Mouse (Mus musculus) stomach, postnatal 0 days (tissue): ENCODE measurements at regions not wholly inside any gene's neighbourhood (a gene's known extent, or its start where the extent isn't known, plus 50 kb on each side); places are given as distances from the start of the nearest gene placed in this dataset.
A peak's percentile ranks its signal among the peaks of the same experiment; 100 is the strongest.

Experiments used
- ATAC-seq: fragments of 200-750 bp; cut with Nextera tagmentation; 2 replicates; pipeline ENCODE4 v1.8.0; 2017; ENCODE audit not compliant: low FRiP score, low TSS enrichment
- DNase-seq: peaks from one replicate; pipeline ENCODE4 v3.0.0-alpha.2; 2016; ENCODE audit warnings: low spot score
- H3K27ac ChIP-seq: fragments of 300-500 bp; sonication (generic); replicated peaks from 2 replicates; pipeline ENCODE4 v1.5.1; 2014; ENCODE audit warnings: mild to moderate bottlenecking, control low read depth
- H3K27me3 ChIP-seq: fragments of 300-500 bp; sonication (generic); 2 replicates; pipeline ENCODE4 v1.6.1; 2014; ENCODE audit warnings: low read length; ENCODE audit not compliant: control insufficient read depth, insufficient read depth
- H3K36me3 ChIP-seq: fragments of 300-500 bp; sonication (generic); 2 replicates; pipeline ENCODE4 v1.6.1; 2014; ENCODE audit warnings: low read length, mixed read lengths; ENCODE audit not compliant: control insufficient read depth, insufficient read depth
- H3K4me1 ChIP-seq: fragments of 300-500 bp; sonication (generic); replicated peaks from 2 replicates; pipeline ENCODE4 v1.6.1; 2014; ENCODE audit warnings: antibody characterized with exemption; ENCODE audit not compliant: control insufficient read depth, insufficient read depth
- H3K4me2 ChIP-seq: fragments of 300-500 bp; sonication (generic); replicated peaks from 2 replicates; pipeline ENCODE4 v1.6.1; 2014; ENCODE audit warnings: low read depth, mild to moderate bottlenecking, control low read depth, moderate library complexity
- H3K4me3 ChIP-seq: fragments of 300-500 bp; sonication (generic); 2 replicates; pipeline ENCODE4 v1.5.1; 2014; ENCODE audit warnings: low read depth, low read length, control low read depth
- H3K9ac ChIP-seq: fragments of 300-500 bp; sonication (generic); 2 replicates; pipeline ENCODE4 v1.6.1; 2014; ENCODE audit warnings: mild to moderate bottlenecking, low read length, control low read depth, mixed read lengths
- H3K9me3 ChIP-seq: fragments of 300-500 bp; sonication (generic); 2 replicates; pipeline ENCODE4 v1.6.1; 2016; ENCODE audit warnings: low read length; ENCODE audit not compliant: control insufficient read depth
- CTCF ChIP-seq: IDR thresholded peaks from 2 replicates; pipeline ENCODE4 v1.5.1; 2016; ENCODE audit warnings: antibody characterized with exemption, low read depth, mild to moderate bottlenecking, moderate library complexity
- EP300 ChIP-seq: optimal IDR thresholded peaks from 2 replicates; pipeline ENCODE3; 2016; ENCODE audit warnings: antibody characterized with exemption
- WGBS: fragments of 180-500 bp; shearing (Covaris S2); extraction: QIAGEN DNeasy Blood & Tissue Kit; methylation state at CpG from one replicate; pipeline ENCODE4 v1.1.7; 2014; 5-methylcytosine and 5-hydroxymethylcytosine counted together

DNA sequence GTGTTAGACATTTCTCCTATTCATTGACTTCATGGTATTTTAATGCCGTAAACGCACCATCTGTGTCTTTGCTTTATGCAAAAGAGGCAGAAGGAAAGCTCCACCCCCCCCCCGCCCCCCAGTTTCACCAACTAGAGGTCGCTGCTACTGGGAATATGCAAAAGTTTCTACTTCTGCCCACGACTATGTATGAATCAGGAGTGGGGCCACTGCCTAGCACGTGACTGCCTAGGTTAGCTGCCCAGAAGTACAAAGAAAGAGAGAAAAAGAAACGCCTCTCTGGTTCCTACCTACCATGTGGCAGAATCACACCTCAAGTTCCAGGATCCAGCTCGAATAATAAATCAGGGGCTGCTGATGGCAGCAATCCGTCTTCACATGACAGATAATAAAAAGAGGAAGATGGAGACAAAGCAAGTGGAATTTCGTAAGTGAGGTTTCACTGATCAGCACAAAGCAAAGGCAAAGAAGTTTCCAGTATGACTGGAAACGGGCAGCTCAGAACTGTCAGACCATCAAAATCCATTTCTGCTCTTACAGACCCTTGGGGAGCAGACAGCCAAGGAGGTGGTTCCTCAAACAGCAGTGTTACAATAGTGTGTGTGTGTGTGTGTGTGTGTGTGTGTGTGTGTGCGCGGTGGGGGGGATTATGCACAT, 108.9 kb upstream of the Ppm1h start:
- no peaks in the 10 kb centered on the region for H3K27me3 ChIP-seq
- H3K9me3 ChIP-seq: no peaks in the 10 kb centered on the region
- DNase-seq (no peak), ATAC-seq (no peak)
- H3K4me2 ChIP-seq: no peak overlapping the region
- H3K9ac ChIP-seq: no peak overlapping the region
- TF ChIP-seq CTCF (no peak), EP300 (no peak)
- H3K27ac ChIP-seq: no peak overlapping the region
- no peaks in the 10 kb centered on the region for H3K36me3 ChIP-seq
- H3K4me3 ChIP-seq: no peak overlapping the region
- 61% methylated on average over 13 of the region's 13 CpGs for WGBS
- H3K4me1 ChIP-seq: no peaks in the 10 kb centered on the region

DNA sequence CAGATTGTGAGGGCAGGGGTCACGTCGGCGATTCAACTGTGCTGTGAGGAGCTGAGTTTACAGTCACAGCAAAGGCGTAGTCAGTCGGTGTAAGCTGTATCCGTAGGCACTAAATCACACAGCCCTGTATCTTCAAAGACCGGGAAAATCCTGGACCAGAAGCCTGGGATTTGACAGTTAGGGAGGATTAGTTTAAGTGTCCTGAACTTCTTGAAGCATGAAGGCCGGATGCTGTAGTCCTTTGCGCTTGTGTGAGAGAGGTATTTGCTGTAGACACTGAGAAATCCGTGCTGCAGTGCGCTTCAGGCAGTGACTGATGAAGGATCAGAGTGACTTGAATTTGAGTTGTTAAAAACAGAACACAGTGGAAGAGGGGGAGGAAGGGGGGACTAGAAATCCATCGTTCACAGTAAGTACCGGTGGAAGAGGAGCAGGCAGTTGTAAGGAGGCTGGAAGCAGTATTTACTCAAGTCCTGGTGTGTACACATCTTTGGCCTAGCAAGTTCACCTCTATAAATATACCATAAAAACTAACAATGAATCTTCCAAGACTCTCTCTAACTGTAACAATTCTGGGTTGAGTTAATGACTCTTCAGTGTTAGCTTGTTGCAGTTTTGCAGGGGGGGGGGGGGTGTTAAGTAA, 107.5 kb upstream of the Ppm1h start:
- WGBS: 19% methylated on average over 13 of the region's 13 CpGs
- ATAC-seq (no peak; the same call in 1 of the 2 replicates), DNase-seq (no peak)
- Histone ChIP-seq H3K4me1 (no peaks in the 10 kb centered on the region), H3K4me3 (no peak overlapping the region), H3K4me2 (no peak overlapping the region), H3K9me3 (no peaks in the 10 kb centered on the region), H3K27me3 (no peaks in the 10 kb centered on the region), H3K27ac (no peak overlapping the region), H3K36me3 (no peaks in the 10 kb centered on the region), H3K9ac (no peak overlapping the region)
- TF ChIP-seq EP300: no peak
- TF ChIP-seq CTCF: no peak

DNA sequence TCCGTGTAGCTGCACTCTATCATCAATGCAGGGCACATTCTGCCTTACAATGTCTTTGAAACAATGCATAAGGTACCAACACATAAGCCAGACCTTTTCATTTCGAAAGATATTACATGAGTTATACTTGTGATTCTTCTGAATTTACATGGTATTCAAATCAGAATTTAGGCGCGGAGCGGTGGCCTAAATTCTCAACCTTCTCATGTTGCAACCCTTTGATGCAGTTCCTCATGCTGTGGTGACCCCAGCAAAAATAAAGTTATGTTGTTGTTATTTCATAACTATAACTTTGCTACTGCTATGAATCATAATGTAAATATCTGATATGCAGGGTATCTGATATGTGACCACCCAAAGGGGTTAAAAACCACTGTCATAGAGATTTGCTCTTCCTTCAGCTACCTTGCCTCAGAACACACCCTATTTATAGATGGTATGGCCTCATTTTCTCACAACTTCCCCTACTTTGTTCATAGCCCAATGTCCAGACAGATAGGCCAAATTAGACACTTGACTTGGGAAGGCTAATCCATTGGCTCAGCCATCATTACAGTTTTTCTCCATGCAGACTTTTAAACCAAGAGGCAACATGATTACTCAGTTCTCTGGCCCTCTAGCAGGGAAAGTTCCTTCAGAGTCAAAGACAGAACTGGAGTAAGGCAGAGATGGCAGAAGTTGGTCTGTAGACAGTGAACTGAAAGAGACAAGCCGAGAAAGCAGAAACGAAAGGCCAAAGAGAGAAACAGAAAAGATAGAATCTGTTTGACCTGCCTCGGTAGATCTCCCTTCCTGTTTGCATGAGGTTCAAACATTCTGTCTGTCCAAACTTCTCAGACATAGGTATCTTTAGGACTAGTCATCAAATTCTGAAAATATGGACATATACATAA, 102.1 kb upstream of the Ppm1h start:
- no peaks in the 10 kb centered on the region for H3K27me3 ChIP-seq
- DNase-seq (no peak), ATAC-seq (no peak)
- H3K36me3 ChIP-seq: no peaks in the 10 kb centered on the region
- no peak overlapping the region for H3K4me3 ChIP-seq
- H3K9me3 ChIP-seq: no peaks in the 10 kb centered on the region
- no peaks in the 10 kb centered on the region for H3K4me1 ChIP-seq
- WGBS: 89% methylated on average over 8 of the region's 8 CpGs
- H3K9ac ChIP-seq: no peak overlapping the region
- H3K27ac ChIP-seq: no peak overlapping the region
- TF ChIP-seq EP300 (no peak), CTCF (no peak)
- H3K4me2 ChIP-seq: no peak overlapping the region

DNA sequence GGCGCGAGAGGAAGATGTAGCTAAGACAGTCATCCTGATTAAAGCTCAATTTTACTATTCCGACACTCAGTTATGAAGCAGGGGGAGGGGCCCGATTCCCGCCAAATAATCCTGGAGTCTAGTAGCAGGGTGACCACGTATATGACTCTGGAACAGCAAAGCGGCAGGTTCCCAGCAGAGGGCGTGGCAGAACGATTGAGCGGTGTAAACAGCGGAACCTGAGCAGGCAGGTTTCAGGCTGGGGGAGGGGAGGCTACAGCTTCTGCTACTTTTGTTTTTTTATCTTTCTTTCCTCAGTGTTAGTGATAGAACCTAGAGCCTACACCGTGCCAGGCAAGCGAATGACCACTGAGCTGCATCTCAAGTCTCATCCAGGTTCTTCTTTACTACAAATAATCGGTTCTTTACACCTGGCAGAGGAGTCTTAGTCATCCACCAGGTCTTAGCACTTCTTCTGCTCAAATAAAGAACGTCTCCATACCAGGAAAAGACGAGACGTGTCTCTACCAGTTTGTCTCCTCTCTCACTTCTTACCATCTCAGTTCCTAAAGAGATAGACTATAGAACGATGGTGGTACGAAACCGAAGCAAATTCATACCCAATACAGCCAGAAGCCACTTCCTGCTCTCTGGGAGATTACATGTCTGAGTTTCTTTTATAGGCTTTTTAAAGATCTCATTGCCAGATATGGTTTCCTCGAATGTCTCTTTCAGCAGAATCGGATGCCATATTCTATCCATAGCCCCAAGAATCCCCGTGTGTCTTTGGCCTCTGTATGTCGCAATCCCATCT, 100.2 kb upstream of the Ppm1h start:
- DNase-seq: peak; percentile 45
- H3K4me3 ChIP-seq: no peak overlapping the region
- WGBS: 58% methylated on average over 24 of the region's 24 CpGs
- no peaks in the 10 kb centered on the region for H3K36me3 ChIP-seq
- no peak overlapping the region for H3K4me2 ChIP-seq
- H3K9ac ChIP-seq: no peak overlapping the region
- ATAC-seq: no peak
- no peak overlapping the region for H3K27ac ChIP-seq
- no peaks in the 10 kb centered on the region for H3K4me1 ChIP-seq
- TF ChIP-seq EP300 (no peak), CTCF (peak; percentile 46)
- no peaks in the 10 kb centered on the region for H3K27me3 ChIP-seq
- H3K9me3 ChIP-seq: no peaks in the 10 kb centered on the region

DNA sequence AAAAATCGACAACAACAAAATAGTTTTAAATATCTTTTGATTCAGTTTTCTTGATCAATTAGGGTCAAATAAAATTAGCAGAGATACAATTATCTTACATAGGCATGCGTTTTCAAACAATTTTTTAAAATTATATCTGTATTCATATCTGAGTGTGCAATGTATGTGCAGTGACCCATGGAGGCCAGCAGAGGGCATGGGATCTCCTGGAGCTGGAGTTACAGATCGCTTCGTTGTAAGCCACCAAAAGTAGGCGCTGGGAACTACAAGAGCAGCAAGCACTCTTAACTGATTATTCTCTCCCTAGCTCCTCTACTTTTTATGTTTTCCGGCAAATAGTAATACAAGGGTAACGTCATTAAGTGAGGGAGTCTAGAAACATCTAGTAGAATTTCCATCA, 97.5 kb upstream of the Ppm1h start:
- 87% methylated on average over 7 of the region's 7 CpGs for WGBS
- H3K27me3 ChIP-seq: no peaks in the 10 kb centered on the region
- H3K4me1 ChIP-seq: no peaks in the 10 kb centered on the region
- no peaks in the 10 kb centered on the region for H3K36me3 ChIP-seq
- H3K9ac ChIP-seq: no peak overlapping the region
- no peaks in the 10 kb centered on the region for H3K9me3 ChIP-seq
- DNase-seq (no peak), ATAC-seq (no peak)
- peak; percentile 34 for TF ChIP-seq CTCF
- no peak for TF ChIP-seq EP300
- no peak overlapping the region for H3K4me3 ChIP-seq
- H3K27ac ChIP-seq: no peak overlapping the region
- H3K4me2 ChIP-seq: no peak overlapping the region
